8 mouse cellular contexts compared by ENCODE assay signal in genomic region chr11:55518806-55519674, GRCm38 (mm10). TPM values are rescaled to one million over a fixed set of nuclear protein-coding genes. Genes with fewer than 3 reads are reported as not detected.
DNase-seq lines count a peak whose midpoint lies in the region; ATAC-seq lines count a peak whose summit lies in the region.

No protein-coding gene starts in this region.

- H3K27me3 ChIP-seq in kidney, embryonic 14.5 days (ENCODE audit: control insufficient read depth, insufficient read depth, low read length) = no peaks in the 10 kb centered on the region
- H3K27me3 ChIP-seq in limb, embryonic 13.5 days = no peaks in the 10 kb centered on the region

- no peak overlapping the region for H3K9ac ChIP-seq in kidney, embryonic 14.5 days (ENCODE audit: low read depth, low read length)
- H3K9ac ChIP-seq in limb, embryonic 13.5 days = no peak overlapping the region

- H3K27ac ChIP-seq in kidney, embryonic 14.5 days (ENCODE audit: low read depth, low read length) = no peak overlapping the region
- H3K27ac ChIP-seq in limb, embryonic 13.5 days = no peak overlapping the region

- no peaks in the 10 kb centered on the region for H3K4me1 ChIP-seq in kidney, embryonic 14.5 days (ENCODE audit: control insufficient read depth, insufficient read depth, low read length)
- no peaks in the 10 kb centered on the region; the same call in 1 of the 2 replicates for H3K4me1 ChIP-seq in limb, embryonic 13.5 days

- peak; percentile 59 for DNase-seq in urinary bladder, postnatal 14 days (ENCODE audit: low spot score)
- no peak for DNase-seq in urinary bladder, postnatal 10 days (ENCODE audit: low spot score)
- DNase-seq in cerebellum, postnatal 25 days = peak; percentile 83 to 86
- DNase-seq in frontal cortex, postnatal 25 days (ENCODE audit: low spot score in 2 of 2) = peak; percentile 55 to 77
- DNase-seq in telencephalon, adult 2 months (ENCODE audit: low read depth, low spot score) = peak; percentile 68

- no peaks in the 10 kb centered on the region for H3K9me3 ChIP-seq in kidney, embryonic 14.5 days (ENCODE audit: control insufficient read depth, low read length)
- no peaks in the 10 kb centered on the region for H3K9me3 ChIP-seq in limb, embryonic 13.5 days

- H3K4me3 ChIP-seq in kidney, embryonic 14.5 days (ENCODE audit: low read length) = no peak overlapping the region
- H3K4me3 ChIP-seq in limb, embryonic 13.5 days = no peak overlapping the region

- WGBS in kidney, embryonic 14.5 days = 3% methylated on average over 9 of the region's 9 CpGs
- 2% methylated on average over 9 of the region's 9 CpGs for WGBS in limb, embryonic 13.5 days

- no peak overlapping the region for H3K4me2 ChIP-seq in kidney, embryonic 14.5 days (replicated peaks; ENCODE audit: low read depth, low read length)
- peak overlapping the region; percentile 35 for H3K4me2 ChIP-seq in limb, embryonic 13.5 days (replicated peaks)

- H3K36me3 ChIP-seq in kidney, embryonic 14.5 days (ENCODE audit: control insufficient read depth, insufficient read depth, low read length) = no peaks in the 10 kb centered on the region
- no peaks in the 10 kb centered on the region for H3K36me3 ChIP-seq in limb, embryonic 13.5 days

- ATAC-seq in kidney, embryonic 14.5 days (ENCODE audit: low FRiP score, low TSS enrichment) = peak; percentile 72; the same call in 1 of the 2 replicates
- ATAC-seq in limb, embryonic 13.5 days (ENCODE audit: low FRiP score, low read depth) = peak; percentile 32
- peak; percentile 66 for ATAC-seq in monocyte, adult 5-6 weeks (replicated peaks; ENCODE audit: insufficient number of reproducible peaks, low FRiP score, low TSS enrichment, poor library complexity, severe bottlenecking)

RNA-seq across cellular contexts. Expression of gene G3bp1, which starts 49.6 kb away (rescaled TPM):
- 151 and 230 TPM in 2 replicates for polyA plus RNA-seq in kidney, embryonic 14.5 days (2014; fragmentation: Nextera tagmentation; extraction: Ambion mirVana)
- 209 and 211 TPM in 2 replicates for polyA plus RNA-seq in limb, embryonic 13.5 days (2015; fragmentation: Nextera tagmentation; extraction: Ambion mirVana)
- total RNA-seq in monocyte, adult 5-6 weeks (2017) = 54.8 to 59.5 TPM (median 56.4 TPM) in 3 replicates

RNA-seq across cellular contexts. Expression of gene Atox1, which starts 58.0 kb away (rescaled TPM):
- 389 and 470 TPM in 2 replicates for polyA plus RNA-seq in kidney, embryonic 14.5 days (2014; fragmentation: Nextera tagmentation; extraction: Ambion mirVana)
- polyA plus RNA-seq in limb, embryonic 13.5 days (2015; fragmentation: Nextera tagmentation; extraction: Ambion mirVana) = 318 and 325 TPM in 2 replicates
- total RNA-seq in monocyte, adult 5-6 weeks (2017) = 91.4 to 104 TPM (median 99.3 TPM) in 3 replicates
